Mouse (Mus musculus): ENCODE measurements around the gene Tmem151b. TPM values are rescaled to one million over a fixed set of nuclear protein-coding genes. Genes with fewer than 3 reads are reported as not detected.

Tmem151b gene
- total RNA-seq (2021), result not detected
- long read RNA-seq, experiment 1, result 0 reads
- long read RNA-seq, experiment 2, result 0 reads

DNA sequence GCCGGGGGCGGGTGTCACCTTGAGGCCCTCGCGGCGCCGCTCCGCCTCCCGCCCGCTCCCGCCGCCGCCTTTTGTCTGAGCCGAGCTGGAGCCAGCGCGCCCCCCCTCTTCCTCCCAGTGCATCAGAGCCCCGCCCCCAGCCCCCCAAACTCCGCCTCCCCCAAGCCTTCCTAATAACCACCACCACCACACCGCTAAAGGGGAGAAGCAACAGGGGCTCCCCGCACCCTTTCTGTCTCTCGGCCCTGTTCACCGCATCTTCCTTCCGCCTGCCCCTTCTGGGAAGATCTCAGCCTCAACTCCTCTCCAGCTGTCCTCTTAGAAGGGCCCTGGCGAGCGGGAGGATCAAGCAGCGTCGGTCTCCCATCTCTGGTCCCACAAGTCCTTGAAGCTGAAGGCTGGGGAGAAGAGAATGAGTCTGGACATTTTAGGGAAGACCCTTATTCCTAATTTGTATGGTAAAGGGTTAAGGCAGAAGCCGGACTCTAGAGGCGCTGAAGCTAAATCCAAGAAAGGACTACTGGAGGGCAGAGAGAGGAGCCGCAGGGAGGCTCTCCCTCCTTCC is at the start of gene Tmem151b:
Gene Tmem151b (minus strand): TSS at position 61 of the 565 bp plus-strand sequence.
- TF ChIP-seq CTCF (IDR thresholded peaks at IDR 0.05), result no peak
- no peak for DNase-seq
- Histone ChIP-seq H3K27ac (no peak within 1 kb of the TSS), H3K4me3 (peak within 1 kb of the TSS; percentile 72)
- intact Hi-C loops (cut with DNase I), result no loop called here

DNA sequence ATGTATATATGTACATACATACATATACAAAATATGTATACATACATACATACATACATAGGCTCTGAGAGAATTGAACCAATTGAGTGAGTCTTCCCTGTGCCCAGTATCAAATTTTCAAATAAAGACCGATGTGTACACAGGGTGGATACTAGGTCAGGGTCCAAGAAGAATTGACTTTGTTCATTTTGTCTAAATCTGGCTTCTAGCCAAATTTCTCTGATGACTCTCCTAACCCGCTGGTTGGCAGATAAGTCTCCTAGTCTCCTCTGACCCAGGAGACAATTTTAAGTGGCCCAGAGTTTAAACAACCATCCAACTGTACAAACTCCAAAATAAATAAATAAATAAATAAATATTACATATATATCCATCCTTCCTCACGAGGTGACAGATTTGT is 49.4 kb upstream of the Tmem151b start:
- no peak for TF ChIP-seq CTCF (IDR thresholded peaks at IDR 0.05)
- H3K4me3 ChIP-seq, result peak overlapping the region; percentile 77
- intact Hi-C loops (cut with DNase I), result loop anchor here (10.0 kb wide), 1 partner anchor 436 kb away; the partner anchor contains the start of gene Vegfa
- no peak for DNase-seq
- peak overlapping the region; percentile 90 for H3K27ac ChIP-seq

GRCm38 (mm10) chr17:45598376-45598775 is 48.9 kb upstream of the Tmem151b start:
- Histone ChIP-seq H3K4me3 (peak overlapping the region; percentile 77), H3K27ac (peak overlapping the region; percentile 90)
- TF ChIP-seq CTCF (IDR thresholded peaks at IDR 0.05), result no peak
- intact Hi-C loops (cut with DNase I), result loop anchor here (10.0 kb wide), 1 partner anchor 436 kb away; the partner anchor contains the start of gene Vegfa
- DNase-seq, result no peak

DNA sequence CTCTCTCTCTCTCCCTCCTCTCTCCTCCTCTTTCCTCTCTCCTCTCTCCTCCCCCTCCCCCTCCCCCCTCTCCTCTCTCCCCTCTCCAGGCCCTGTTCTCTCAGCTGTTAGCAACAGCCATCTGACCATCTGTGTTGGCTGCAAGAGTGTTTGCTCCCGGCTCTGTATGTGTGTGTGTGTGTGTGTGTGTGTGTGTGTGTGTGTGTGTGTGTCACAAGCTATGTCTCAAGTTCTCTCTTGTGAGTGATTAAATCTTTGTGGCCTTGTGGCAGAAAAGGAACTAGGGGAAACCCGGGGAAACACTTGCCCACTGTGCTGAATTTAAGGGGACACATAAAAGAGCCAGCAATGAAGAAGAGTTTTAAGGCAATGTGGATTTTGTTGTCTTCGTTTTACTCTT is 48.3 kb upstream of the Tmem151b start:
- H3K27ac ChIP-seq, result peak overlapping the region; percentile 90
- H3K4me3 ChIP-seq, result no peak overlapping the region
- peak; percentile 71 for DNase-seq
- intact Hi-C loops (cut with DNase I), result loop anchor here (10.0 kb wide), 1 partner anchor 437 kb away; the partner anchor contains the start of gene Vegfa
- TF ChIP-seq CTCF (IDR thresholded peaks at IDR 0.05), result no peak

DNA sequence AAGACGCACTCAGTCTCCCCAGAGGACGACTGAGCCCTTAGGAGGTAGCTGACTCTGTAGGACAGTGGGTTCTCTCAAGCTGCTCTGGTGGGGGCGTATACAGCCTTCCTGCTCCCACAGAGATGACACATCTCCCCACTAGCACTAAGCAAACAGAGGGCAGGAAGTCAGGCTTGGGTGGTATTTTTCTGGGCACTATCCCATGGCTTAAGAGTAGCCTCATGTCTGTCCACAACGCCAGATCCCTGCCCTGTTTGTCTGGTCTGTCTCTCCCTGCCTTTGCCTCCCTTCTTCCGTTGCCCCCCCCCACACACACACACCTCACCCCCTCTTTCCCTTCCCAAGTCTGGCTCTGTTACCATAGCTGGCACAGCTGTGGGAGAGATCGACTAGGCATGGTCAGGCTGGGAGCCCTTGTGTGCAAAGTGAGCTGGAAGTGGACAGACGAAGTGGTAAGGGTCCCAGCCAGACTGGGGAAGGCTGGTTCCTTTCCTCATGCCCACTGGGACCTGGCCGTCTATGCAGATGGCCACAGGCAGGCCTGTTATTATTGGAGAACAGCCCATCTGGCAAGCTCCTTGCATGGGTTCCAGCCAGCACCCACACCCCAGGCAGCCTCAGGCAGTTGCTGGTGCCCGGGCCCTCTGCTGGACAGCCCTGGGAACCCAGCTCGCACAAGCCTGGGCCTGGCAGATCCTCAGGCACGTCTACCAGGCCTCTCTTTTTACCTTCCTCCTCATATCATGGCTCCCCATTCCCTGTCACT is 47.3 kb upstream of the Tmem151b start:
- H3K27ac ChIP-seq, result peak overlapping the region; percentile 91
- intact Hi-C loops (cut with DNase I), result loop anchor here (10.0 kb wide), 1 partner anchor 438 kb away; the partner anchor contains the start of gene Vegfa
- TF ChIP-seq CTCF (IDR thresholded peaks at IDR 0.05), result peak; percentile 82
- peak; percentile 93 for DNase-seq
- no peak overlapping the region for H3K4me3 ChIP-seq

GRCm38 (mm10) chr17:45595736-45596390 is 46.4 kb upstream of the Tmem151b start:
- no peak for DNase-seq

DNA sequence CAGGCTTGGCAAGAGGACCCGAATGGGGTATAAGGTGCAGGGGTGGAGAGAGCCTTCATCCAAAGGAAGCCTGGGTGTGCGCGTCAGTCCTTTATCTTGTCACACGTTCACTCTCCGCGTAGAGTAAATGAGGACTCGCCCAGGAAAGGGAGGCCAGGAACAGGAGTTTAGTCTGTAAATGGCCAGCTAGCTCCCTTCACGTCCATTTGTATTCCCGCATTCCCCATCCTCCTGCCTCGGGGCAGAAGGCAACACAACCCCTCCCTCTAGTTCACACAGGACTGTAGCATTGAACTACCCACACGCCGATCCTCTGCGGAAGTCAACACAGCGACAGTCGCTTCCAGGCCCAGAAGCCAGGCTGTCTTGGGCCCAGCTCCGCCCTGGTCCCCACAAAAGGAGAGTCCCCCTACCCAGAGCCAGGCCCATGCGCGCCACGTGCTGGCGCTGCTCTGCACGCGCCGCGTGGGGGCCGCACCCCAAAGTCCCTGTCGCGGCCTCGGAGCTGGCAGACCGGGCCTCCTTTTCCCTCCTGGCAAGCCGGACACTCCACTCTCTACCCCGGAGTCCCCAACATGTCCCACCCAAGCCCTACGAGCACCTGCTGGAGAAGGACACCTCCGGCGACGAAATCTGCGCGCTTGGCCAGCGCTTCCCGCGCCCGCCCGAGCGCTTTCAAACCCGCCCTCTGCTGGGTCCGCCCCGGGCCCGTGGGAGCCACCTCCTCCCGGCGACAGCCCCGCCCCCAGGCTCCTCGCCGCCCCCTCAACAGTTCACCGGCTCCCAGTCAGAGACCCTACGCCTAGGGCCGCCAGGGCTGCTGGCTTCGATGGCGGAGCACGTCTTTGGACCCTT is 45.6 kb upstream of the Tmem151b start:
- H3K27ac ChIP-seq, result peak overlapping the region; percentile 91
- peak; percentile 11; the same call in 1 of the 2 replicates for TF ChIP-seq CTCF (IDR thresholded peaks at IDR 0.05)
- peak overlapping the region; percentile 89 for H3K4me3 ChIP-seq
- DNase-seq, result peak; percentile 90
- intact Hi-C loops (cut with DNase I), result loop anchor here (10.0 kb wide), 1 partner anchor 440 kb away; the partner anchor contains the start of gene Vegfa

More at GRCm38 (mm10) chr17:45595736-45596390, 46.4 kb upstream of the Tmem151b start:
- peak overlapping the region; percentile 89 for H3K4me3 ChIP-seq
- H3K27ac ChIP-seq, result peak overlapping the region; percentile 91
- no peak for TF ChIP-seq CTCF (IDR thresholded peaks at IDR 0.05)
- intact Hi-C loops (cut with DNase I), result loop anchor here (10.0 kb wide), 1 partner anchor 439 kb away; the partner anchor contains the start of gene Vegfa

DNA sequence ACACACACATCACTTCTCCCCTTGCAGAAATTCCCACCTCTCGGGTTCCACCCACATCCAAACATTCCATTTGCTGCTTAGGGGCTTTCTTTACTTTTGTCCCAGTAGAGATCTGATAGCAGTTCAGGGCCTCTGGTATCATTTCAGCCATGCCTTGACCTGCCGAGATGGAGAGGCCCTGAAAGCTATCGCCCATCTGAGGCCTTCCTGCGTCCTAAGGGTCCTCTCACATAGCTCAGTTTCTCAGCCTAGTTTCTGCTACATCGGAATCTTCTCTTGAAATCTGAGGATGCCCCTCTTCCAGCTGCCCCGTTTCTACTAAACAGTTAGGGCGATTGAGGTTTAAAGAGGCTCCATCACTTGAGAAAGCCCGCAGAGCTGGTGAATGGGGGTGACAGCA is 44.7 kb upstream of the Tmem151b start:
- no peak for TF ChIP-seq CTCF (IDR thresholded peaks at IDR 0.05)
- no peak for DNase-seq
- intact Hi-C loops (cut with DNase I), result loop anchor here (10.0 kb wide), 1 partner anchor 441 kb away; the partner anchor contains the start of gene Vegfa
- Histone ChIP-seq H3K4me3 (peak overlapping the region; percentile 89), H3K27ac (peak overlapping the region; percentile 91)

DNA sequence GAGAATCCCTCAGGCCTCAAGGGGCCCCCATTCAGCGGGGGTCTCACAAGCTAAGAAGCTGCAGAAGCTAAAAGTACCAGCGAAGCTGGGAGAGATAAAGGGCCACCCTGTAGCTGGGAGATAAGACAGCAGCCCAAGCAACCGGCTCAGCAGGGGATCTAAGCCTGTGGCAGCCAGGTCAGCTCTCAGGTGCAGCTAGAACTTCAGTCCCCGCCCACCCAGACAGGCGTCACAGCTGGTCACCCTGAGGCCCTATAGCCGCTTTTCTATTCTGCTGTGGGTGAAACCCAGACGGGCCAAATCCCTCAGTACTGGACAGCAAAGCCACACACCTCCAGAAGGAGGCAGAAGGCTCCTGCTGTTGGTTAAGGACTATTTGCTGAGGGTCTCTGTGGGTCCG is 44.0 kb upstream of the Tmem151b start:
- Histone ChIP-seq H3K4me3 (peak overlapping the region; percentile 89), H3K27ac (peak overlapping the region; percentile 94)
- no peak for DNase-seq
- intact Hi-C loops (cut with DNase I), result loop anchor here (10.0 kb wide), 1 partner anchor 441 kb away; the partner anchor contains the start of gene Vegfa
- TF ChIP-seq CTCF (IDR thresholded peaks at IDR 0.05), result peak; percentile 2; the same call in 1 of the 2 replicates

DNA sequence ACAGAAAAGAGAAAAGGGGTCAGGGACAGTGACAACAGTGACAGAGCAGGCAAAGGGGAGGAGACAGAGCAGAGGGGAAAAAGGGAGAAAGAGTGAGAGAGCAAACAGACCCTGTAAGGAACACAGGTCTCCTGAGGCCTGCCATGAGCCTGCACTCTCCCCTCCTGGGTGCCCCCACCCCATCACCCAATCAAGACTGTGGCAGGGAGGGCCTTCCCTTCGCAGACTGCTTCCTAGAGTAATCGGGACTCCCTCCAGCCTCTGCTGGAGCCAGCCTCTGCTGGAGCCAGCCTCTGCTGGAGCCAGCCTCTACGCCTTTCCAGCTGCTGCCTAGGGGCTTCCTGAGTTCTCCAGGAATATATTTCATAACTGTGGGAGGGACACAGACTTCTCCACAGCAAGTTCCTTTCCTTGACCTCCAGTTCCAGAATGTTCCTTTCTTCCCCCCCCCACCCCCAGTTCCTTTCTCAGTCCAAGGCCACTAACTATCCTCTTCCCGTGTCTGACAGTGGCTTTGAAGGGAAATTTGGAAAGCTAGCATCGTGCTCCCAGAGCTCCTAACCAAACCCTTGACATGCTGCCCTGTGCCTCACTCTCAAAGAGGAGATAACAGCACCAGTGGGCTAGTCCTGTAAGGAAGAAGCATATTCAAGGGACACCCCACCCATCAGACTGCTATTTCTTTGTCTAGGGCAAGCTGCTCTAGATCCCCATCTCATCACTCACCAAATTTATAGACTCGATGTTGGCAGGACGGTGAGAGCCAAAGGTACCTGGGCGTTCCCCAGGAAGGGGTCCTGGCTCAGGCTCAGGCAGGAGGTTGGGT is 43.3 kb upstream of the Tmem151b start:
- Histone ChIP-seq H3K4me3 (peak overlapping the region; percentile 89), H3K27ac (peak overlapping the region; percentile 94)
- TF ChIP-seq CTCF (IDR thresholded peaks at IDR 0.05), result no peak
- DNase-seq, result peak; percentile 77
- intact Hi-C loops (cut with DNase I), result loop anchor here (10.0 kb wide), 1 partner anchor 442 kb away; the partner anchor contains the start of gene Vegfa
